Mouse (Mus musculus) heart, adult 2 months (tissue): Measurements from ENCODE around the gene Ldhd. TPM values are rescaled to one million over a fixed set of nuclear protein-coding genes. Genes with fewer than 3 reads are reported as not detected.

ENCODE experiments used
- DNase-seq, 2 experiments: peaks; one replicate each; pipeline ENCODE4 v3.0.0; 2021
- H3K27ac ChIP-seq: fragments of 200-600 bp; 2 replicates; pipeline ENCODE4 v1.8.1; 2022
- H3K27me3 ChIP-seq: fragments of 200-500 bp; 2 replicates; pipeline ENCODE4 v1.6.1; 2012; ENCODE audit warnings: mild to moderate bottlenecking, low read length, inconsistent platforms, mixed read lengths; ENCODE audit not compliant: control insufficient read depth, insufficient read depth
- H3K36me3 ChIP-seq: fragments of 200-500 bp; 2 replicates; pipeline ENCODE4 v1.6.1; 2012; ENCODE audit warnings: low read length, inconsistent platforms; ENCODE audit not compliant: control insufficient read depth, insufficient read depth
- H3K4me1 ChIP-seq: fragments of 200-500 bp; 2 replicates; pipeline ENCODE4 v1.6.1; 2011; ENCODE audit warnings: low read length; ENCODE audit not compliant: control insufficient read depth, insufficient read depth
- H3K4me3 ChIP-seq: fragments of 200-600 bp; 2 replicates; pipeline ENCODE4 v1.8.1; 2022
- H3K79me2 ChIP-seq: fragments of 200-500 bp; replicated peaks from 2 replicates; pipeline ENCODE4 v1.6.1; 2012; ENCODE audit warnings: mild to moderate bottlenecking, inconsistent platforms, low read length, moderate library complexity, mixed read lengths; ENCODE audit not compliant: control insufficient read depth, insufficient read depth
- H3K9ac ChIP-seq: fragments of 200-500 bp; 2 replicates; pipeline ENCODE4 v1.6.1; 2012; ENCODE audit warnings: low read depth, mild to moderate bottlenecking, control low read depth, inconsistent platforms, low read length, mixed read lengths
- CTCF ChIP-seq: fragments of 200-600 bp; IDR thresholded peaks from 2 replicates; pipeline ENCODE4 v1.8.1; 2022; ENCODE audit warnings: antibody characterized with exemption, mild to moderate bottlenecking, moderate library complexity
- EP300 ChIP-seq: fragments of 200-500 bp; IDR thresholded peaks from 2 replicates; pipeline ENCODE4 v1.6.1; 2011; ENCODE audit warnings: low read depth, low read length, control low read depth; ENCODE audit not compliant: insufficient read depth
- POLR2A ChIP-seq: fragments of 200-500 bp; IDR thresholded peaks from 2 replicates; pipeline ENCODE4 v1.6.1; 2011; ENCODE audit warnings: mild to moderate bottlenecking, low read depth, low read length, control low read depth; ENCODE audit not compliant: insufficient read depth
- WGBS: fragments of 180-500 bp; shearing (Covaris S2); methylation state at CpG from one replicate; pipeline ENCODE4 v1.1.7; 2018; 5-methylcytosine and 5-hydroxymethylcytosine counted together
- intact Hi-C: fragments of 180-260 bp; cut with DNase I; formaldehyde crosslinking; loops from one replicate; pipeline ENCODE4 v1.15.1; 2025
- polyA plus RNA-seq: library from polyadenylated mRNA; depleted of rRNA; stranded (reverse); fragments of >200 nt; gene quantifications from 2 replicates; pipeline ENCODE4 v1.2.3, GENCODE M21; 2012
- total RNA-seq, 2 experiments: library from RNA; stranded (reverse); gene quantifications; 2 replicates each; pipeline ENCODE4 v1.2.3; 2021

Ldhd gene
- total and polyA plus RNA-seq, 3 experiments, result 43.4 to 53.4 (median 52.1) TPM

GRCm38 (mm10) chr8:111588336-111588735 is 41.8 kb downstream of the Ldhd start:
- no peak overlapping the region for H3K4me3 ChIP-seq
- H3K79me2 ChIP-seq, result peaks cover 24% of the 10 kb centered on the region
- intact Hi-C loops, result no loop called here
- H3K27me3 ChIP-seq, result no peaks in the 10 kb centered on the region
- no peak for DNase-seq
- H3K36me3 ChIP-seq, result peaks cover 3% of the 10 kb centered on the region
- 51% methylated on average over 2 of the region's 2 CpGs for WGBS
- TF ChIP-seq EP300, result no peak
- TF ChIP-seq CTCF, result no peak
- no peak for TF ChIP-seq POLR2A
- no peak overlapping the region for H3K9ac ChIP-seq
- H3K27ac ChIP-seq, result no peak overlapping the region
- peaks cover 14% of the 10 kb centered on the region for H3K4me1 ChIP-seq

GRCm38 (mm10) chr8:111587545-111588094 is 42.6 kb downstream of the Ldhd start:
- no peak overlapping the region for H3K27ac ChIP-seq
- intact Hi-C loops, result no loop called here
- no peak overlapping the region for H3K4me3 ChIP-seq
- peaks cover 23% of the 10 kb centered on the region for H3K79me2 ChIP-seq
- no peak for DNase-seq
- peaks cover 3% of the 10 kb centered on the region for H3K36me3 ChIP-seq
- no peaks in the 10 kb centered on the region for H3K27me3 ChIP-seq
- TF ChIP-seq CTCF (no peak), POLR2A (no peak), EP300 (no peak)
- 76% methylated on average over 1 of the region's 1 CpGs for WGBS
- H3K9ac ChIP-seq, result no peak overlapping the region
- peaks cover 8% of the 10 kb centered on the region for H3K4me1 ChIP-seq

- WGBS, result 78% methylated on average over 3 of the region's 3 CpGs
- no peak overlapping the region for H3K27ac ChIP-seq
- H3K4me3 ChIP-seq, result no peak overlapping the region
- intact Hi-C loops, result no loop called here
- no peak overlapping the region for H3K9ac ChIP-seq
- TF ChIP-seq CTCF, result no peak
- TF ChIP-seq POLR2A, result no peak
- TF ChIP-seq EP300, result no peak
- H3K4me1 ChIP-seq, result peaks cover 3% of the 10 kb centered on the region
- no peak for DNase-seq
- H3K36me3 ChIP-seq, result peaks cover 4% of the 10 kb centered on the region
- H3K27me3 ChIP-seq, result no peaks in the 10 kb centered on the region
- peaks cover 13% of the 10 kb centered on the region for H3K79me2 ChIP-seq
Observed at GRCm38 (mm10) chr8:111584946-111585345, 45.2 kb downstream of the Ldhd start.

- Histone ChIP-seq H3K36me3 (peaks cover 9% of the 10 kb centered on the region), H3K27ac (no peak overlapping the region), H3K4me3 (no peak overlapping the region), H3K9ac (no peak overlapping the region), H3K27me3 (no peaks in the 10 kb centered on the region), H3K79me2 (peaks cover 10% of the 10 kb centered on the region), H3K4me1 (peaks cover 3% of the 10 kb centered on the region; the same call in 1 of the 2 replicates)
- DNase-seq, result no peak
- intact Hi-C loops, result no loop called here
- no peak for TF ChIP-seq POLR2A
- TF ChIP-seq EP300, result no peak
- TF ChIP-seq CTCF, result no peak
- WGBS, result 82% methylated on average over 3 of the region's 3 CpGs
Observed at GRCm38 (mm10) chr8:111582386-111582785, 47.8 kb downstream of the Ldhd start.

- no peaks in the 10 kb centered on the region for H3K27me3 ChIP-seq
- WGBS, result 66% methylated on average over 3 of the region's 3 CpGs
- DNase-seq, result no peak
- H3K4me3 ChIP-seq, result no peak overlapping the region
- peaks cover 12% of the 10 kb centered on the region for H3K36me3 ChIP-seq
- peaks cover 3% of the 10 kb centered on the region; the same call in 1 of the 2 replicates for H3K4me1 ChIP-seq
- H3K79me2 ChIP-seq, result peaks cover 10% of the 10 kb centered on the region
- no peak overlapping the region for H3K9ac ChIP-seq
- no peak overlapping the region for H3K27ac ChIP-seq
- intact Hi-C loops, result no loop called here
- TF ChIP-seq EP300, result no peak
- TF ChIP-seq POLR2A, result no peak
Observed at GRCm38 (mm10) chr8:111580306-111580705, 49.9 kb downstream of the Ldhd start.

- intact Hi-C loops, result no loop called here
- WGBS, result 94% methylated on average over 1 of the region's 1 CpGs
- H3K4me3 ChIP-seq, result no peak overlapping the region
- no peak overlapping the region for H3K27ac ChIP-seq
- peaks cover 7% of the 10 kb centered on the region for H3K79me2 ChIP-seq
- DNase-seq, result no peak
- H3K36me3 ChIP-seq, result peaks cover 12% of the 10 kb centered on the region
- no peak overlapping the region for H3K9ac ChIP-seq
- H3K4me1 ChIP-seq, result peaks cover 1% of the 10 kb centered on the region; the same call in 1 of the 2 replicates
- TF ChIP-seq EP300, result no peak
- no peak for TF ChIP-seq CTCF
- no peak for TF ChIP-seq POLR2A
- H3K27me3 ChIP-seq, result no peaks in the 10 kb centered on the region
Observed at GRCm38 (mm10) chr8:111579318-111579717, 50.9 kb downstream of the Ldhd start.
